Mouse (Mus musculus) lung, adult 2 months (tissue): Measurements from ENCODE around the gene Cd83.

Source experiments
- CTCF ChIP-seq: fragments of 200-500 bp; IDR thresholded peaks from 2 replicates; pipeline ENCODE4 v1.5.1; 2011; ENCODE audit warnings: mild to moderate bottlenecking, low read length, control low read depth; ENCODE audit not compliant: insufficient read depth
- POLR2A ChIP-seq: fragments of 200-500 bp; IDR thresholded peaks from 2 replicates; pipeline ENCODE4 v1.6.1; 2011; ENCODE audit warnings: low read depth, mild to moderate bottlenecking, control low read depth, low read length, borderline replicate concordance; ENCODE audit errors: extremely low read depth

GRCm38 (mm10) chr13:43750966-43751365 is 33.6 kb upstream of the Cd83 start:
- TF ChIP-seq CTCF (no peak), POLR2A (no peak)
